Mouse (Mus musculus): Measurements from ENCODE around the gene Atoh8. TPM values are rescaled to one million over a fixed set of nuclear protein-coding genes. Genes with fewer than 3 reads are reported as not detected.

Gene Atoh8
- polyA plus RNA-seq, 1 experiment from 2014 or later = 3.1 TPM

- WGBS = 64% methylated on average over 9 of the region's 9 CpGs
- H3K9ac ChIP-seq (ENCODE audit: low read depth, low read length) = no peak overlapping the region
- peaks cover 5% of the 10 kb centered on the region; the same call in 1 of the 2 replicates for H3K4me1 ChIP-seq (replicated peaks; ENCODE audit: control insufficient read depth, insufficient read depth, low read length)
- H3K9me3 ChIP-seq (ENCODE audit: control insufficient read depth, low read length) = no peaks in the 10 kb centered on the region
- ATAC-seq (replicated peaks; ENCODE audit: low FRiP score) (no peak), DNase-seq (ENCODE audit: low spot score) (no peak)
- no peak overlapping the region for H3K4me3 ChIP-seq (ENCODE audit: low read depth, low read length)
- peaks cover 50% of the 10 kb centered on the region for H3K27me3 ChIP-seq (replicated peaks; ENCODE audit: control insufficient read depth, insufficient read depth, low read length)
- H3K4me2 ChIP-seq = no peak overlapping the region
- no peaks in the 10 kb centered on the region for H3K36me3 ChIP-seq (ENCODE audit: control insufficient read depth, insufficient read depth, low read length)
- no peak overlapping the region for H3K27ac ChIP-seq (ENCODE audit: low read depth, low read length)
These were observed 7.6 kb downstream of the Atoh8 start for GRCm38 (mm10) chr6:72227665-72228265.

DNA sequence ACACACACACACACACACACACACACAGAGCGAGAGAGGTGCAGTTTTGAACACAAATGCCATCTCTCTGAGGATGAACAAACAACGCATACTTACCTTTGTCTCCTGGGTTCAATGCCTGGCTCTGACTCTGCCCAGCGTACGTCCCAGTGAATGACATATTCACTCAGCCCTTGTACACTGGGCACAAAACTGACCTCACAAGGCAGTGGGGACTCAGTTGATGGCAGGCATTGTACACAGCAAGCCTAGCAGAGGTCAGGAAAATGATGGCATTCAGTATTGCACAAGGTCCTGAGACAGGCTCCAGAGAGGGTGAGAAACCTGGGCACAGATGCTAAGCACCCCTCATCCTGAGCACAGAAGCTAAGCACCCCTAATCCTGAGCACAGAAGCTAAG is 8.4 kb downstream of the Atoh8 start:
- Histone ChIP-seq H3K9ac (ENCODE audit: low read depth, low read length) (no peak overlapping the region), H3K36me3 (ENCODE audit: control insufficient read depth, insufficient read depth, low read length) (no peaks in the 10 kb centered on the region), H3K4me1 (replicated peaks; ENCODE audit: control insufficient read depth, insufficient read depth, low read length) (peaks cover 12% of the 10 kb centered on the region), H3K27me3 (replicated peaks; ENCODE audit: control insufficient read depth, insufficient read depth, low read length) (peaks cover 50% of the 10 kb centered on the region), H3K4me3 (ENCODE audit: low read depth, low read length) (no peak overlapping the region), H3K4me2 (no peak overlapping the region), H3K27ac (ENCODE audit: low read depth, low read length) (no peak overlapping the region), H3K9me3 (ENCODE audit: control insufficient read depth, low read length) (no peaks in the 10 kb centered on the region)
- DNase-seq (ENCODE audit: low spot score) (no peak), ATAC-seq (replicated peaks; ENCODE audit: low FRiP score) (no peak)
- WGBS = 84% methylated on average over 4 of the region's 4 CpGs

DNA sequence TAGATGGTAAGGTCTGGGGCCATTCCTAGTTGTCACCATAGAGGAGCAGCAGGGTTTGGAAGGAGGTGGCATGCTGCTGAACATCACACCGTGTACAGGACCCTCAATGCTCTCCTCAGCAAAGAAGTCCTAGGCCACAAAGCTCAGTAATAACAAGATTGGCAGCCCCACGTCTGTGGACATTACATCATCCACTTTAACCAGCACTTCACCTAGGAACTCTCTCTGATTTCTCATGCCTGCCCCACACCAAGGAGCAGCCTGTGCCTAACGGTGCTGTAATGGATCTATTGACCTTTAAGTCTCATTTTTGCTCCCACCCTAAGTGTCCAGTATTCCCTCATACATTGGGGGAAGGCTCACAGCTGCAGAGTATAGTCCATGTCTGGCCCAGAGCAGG is 9.7 kb downstream of the Atoh8 start:
- no peak for ATAC-seq (replicated peaks; ENCODE audit: low FRiP score)

DNA sequence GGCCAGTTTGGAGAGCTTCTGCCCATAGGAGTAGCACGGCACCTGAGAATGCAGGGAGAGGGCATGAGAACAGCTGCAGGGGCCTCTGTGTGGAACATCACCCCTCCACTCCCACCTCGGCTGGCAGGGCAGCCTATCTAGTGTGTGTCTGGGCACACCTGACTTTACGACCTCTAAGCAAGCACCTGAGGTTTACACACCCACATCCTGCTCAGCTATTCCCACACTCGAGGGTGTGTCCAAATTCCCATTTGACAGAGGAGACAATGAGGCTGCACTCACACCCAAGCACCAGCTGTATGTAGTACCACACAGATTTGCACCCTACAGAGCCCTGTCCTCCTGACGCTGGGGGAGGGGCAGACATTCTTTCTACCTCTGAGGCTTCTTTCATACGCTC is 11.5 kb downstream of the Atoh8 start:
- no peak overlapping the region for H3K27ac ChIP-seq (ENCODE audit: low read depth, low read length)
- DNase-seq (ENCODE audit: low spot score) (no peak), ATAC-seq (replicated peaks; ENCODE audit: low FRiP score) (no peak)
- H3K4me1 ChIP-seq (replicated peaks; ENCODE audit: control insufficient read depth, insufficient read depth, low read length) = peaks cover 13% of the 10 kb centered on the region
- H3K27me3 ChIP-seq (replicated peaks; ENCODE audit: control insufficient read depth, insufficient read depth, low read length) = peaks cover 45% of the 10 kb centered on the region
- no peak overlapping the region for H3K4me2 ChIP-seq
- no peaks in the 10 kb centered on the region for H3K9me3 ChIP-seq (ENCODE audit: control insufficient read depth, low read length)
- H3K4me3 ChIP-seq (ENCODE audit: low read depth, low read length) = no peak overlapping the region
- H3K36me3 ChIP-seq (ENCODE audit: control insufficient read depth, insufficient read depth, low read length) = no peaks in the 10 kb centered on the region
- H3K9ac ChIP-seq (ENCODE audit: low read depth, low read length) = no peak overlapping the region
- WGBS = 67% methylated on average over 6 of the region's 6 CpGs

More for the DNA sequence above, 9.7 kb downstream of the Atoh8 start:
- peaks cover 46% of the 10 kb centered on the region for H3K27me3 ChIP-seq (replicated peaks; ENCODE audit: control insufficient read depth, insufficient read depth, low read length)
- H3K27ac ChIP-seq (ENCODE audit: low read depth, low read length) = no peak overlapping the region
- no peak overlapping the region for H3K4me2 ChIP-seq
- no peaks in the 10 kb centered on the region for H3K36me3 ChIP-seq (ENCODE audit: control insufficient read depth, insufficient read depth, low read length)
- H3K4me1 ChIP-seq (replicated peaks; ENCODE audit: control insufficient read depth, insufficient read depth, low read length) = peaks cover 13% of the 10 kb centered on the region
- no peak overlapping the region for H3K4me3 ChIP-seq (ENCODE audit: low read depth, low read length)
- H3K9ac ChIP-seq (ENCODE audit: low read depth, low read length) = no peak overlapping the region
- no peaks in the 10 kb centered on the region for H3K9me3 ChIP-seq (ENCODE audit: control insufficient read depth, low read length)
- DNase-seq (ENCODE audit: low spot score) = no peak
- WGBS = 65% methylated on average over 3 of the region's 3 CpGs

- Histone ChIP-seq H3K4me2 (no peak overlapping the region), H3K36me3 (ENCODE audit: control insufficient read depth, insufficient read depth, low read length) (no peaks in the 10 kb centered on the region), H3K4me1 (replicated peaks; ENCODE audit: control insufficient read depth, insufficient read depth, low read length) (peaks cover 13% of the 10 kb centered on the region), H3K4me3 (ENCODE audit: low read depth, low read length) (no peak overlapping the region), H3K9me3 (ENCODE audit: control insufficient read depth, low read length) (no peaks in the 10 kb centered on the region), H3K27me3 (replicated peaks; ENCODE audit: control insufficient read depth, insufficient read depth, low read length) (peaks cover 44% of the 10 kb centered on the region), H3K27ac (ENCODE audit: low read depth, low read length) (no peak overlapping the region), H3K9ac (ENCODE audit: low read depth, low read length) (no peak overlapping the region)
- DNase-seq (ENCODE audit: low spot score) = no peak
- WGBS = 67% methylated on average over 6 of the region's 6 CpGs
- ATAC-seq (replicated peaks; ENCODE audit: low FRiP score) = no peak
These were observed 12.5 kb downstream of the Atoh8 start for GRCm38 (mm10) chr6:72222876-72223275.

DNA sequence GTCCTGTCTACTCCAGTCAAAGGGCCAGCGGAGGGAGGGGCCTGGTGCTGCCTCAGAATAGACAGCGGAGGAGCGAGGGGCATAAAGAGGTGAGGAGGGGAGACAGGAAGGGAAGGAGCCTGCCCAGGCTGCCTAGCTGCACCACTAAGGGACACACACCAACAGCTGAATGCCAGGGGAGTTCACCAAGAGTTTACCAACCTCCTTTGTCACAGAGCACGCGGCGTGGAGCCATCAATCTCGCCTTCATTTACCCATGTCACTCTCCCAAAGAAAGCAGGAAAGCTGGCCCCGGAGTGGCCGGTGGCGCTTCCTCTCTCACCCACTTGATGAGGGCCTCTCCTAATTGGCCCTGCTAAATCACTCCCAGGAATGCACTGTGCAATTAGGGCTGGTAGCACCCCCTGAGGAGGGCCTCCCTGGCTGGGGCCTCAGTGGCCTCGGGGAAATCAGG is 13.1 kb downstream of the Atoh8 start:
- peaks cover 18% of the 10 kb centered on the region for H3K4me1 ChIP-seq (replicated peaks; ENCODE audit: control insufficient read depth, insufficient read depth, low read length)

DNA sequence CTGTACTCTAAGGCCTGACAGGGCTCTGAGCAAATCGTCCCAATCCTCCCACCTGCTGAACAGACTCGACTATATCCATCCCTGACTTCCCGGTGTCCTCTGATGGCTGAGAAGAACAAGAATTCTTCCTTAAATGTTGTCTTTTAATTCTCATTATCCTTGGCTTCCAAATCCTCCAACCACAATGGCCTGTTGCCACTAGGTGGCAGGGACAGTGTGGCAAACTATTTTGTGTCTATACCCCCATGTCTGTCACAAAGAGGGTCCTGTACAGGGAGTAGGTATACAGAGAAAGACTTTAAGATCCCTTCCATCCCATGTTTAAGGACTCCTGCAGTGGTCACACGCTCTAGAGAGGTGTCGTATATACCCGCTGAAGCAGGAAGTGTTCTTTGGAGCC is 14.1 kb downstream of the Atoh8 start:
- Histone ChIP-seq H3K4me2 (no peak overlapping the region), H3K27ac (ENCODE audit: low read depth, low read length) (no peak overlapping the region), H3K36me3 (ENCODE audit: control insufficient read depth, insufficient read depth, low read length) (no peaks in the 10 kb centered on the region), H3K9me3 (ENCODE audit: control insufficient read depth, low read length) (no peaks in the 10 kb centered on the region), H3K9ac (ENCODE audit: low read depth, low read length) (no peak overlapping the region), H3K27me3 (replicated peaks; ENCODE audit: control insufficient read depth, insufficient read depth, low read length) (peaks cover 52% of the 10 kb centered on the region), H3K4me3 (ENCODE audit: low read depth, low read length) (no peak overlapping the region), H3K4me1 (replicated peaks; ENCODE audit: control insufficient read depth, insufficient read depth, low read length) (peaks cover 20% of the 10 kb centered on the region)
- DNase-seq (ENCODE audit: low spot score) = no peak
- no peak for ATAC-seq (replicated peaks; ENCODE audit: low FRiP score)
- 46% methylated on average over 6 of the region's 6 CpGs for WGBS

More for the DNA sequence above, 13.1 kb downstream of the Atoh8 start:
- 3% methylated on average over 11 of the region's 11 CpGs for WGBS
- ATAC-seq (replicated peaks; ENCODE audit: low FRiP score) = no peak
- no peak overlapping the region for H3K9ac ChIP-seq (ENCODE audit: low read depth, low read length)
- H3K27me3 ChIP-seq (replicated peaks; ENCODE audit: control insufficient read depth, insufficient read depth, low read length) = peaks cover 44% of the 10 kb centered on the region
- no peaks in the 10 kb centered on the region for H3K36me3 ChIP-seq (ENCODE audit: control insufficient read depth, insufficient read depth, low read length)
- H3K27ac ChIP-seq (ENCODE audit: low read depth, low read length) = no peak overlapping the region
- H3K9me3 ChIP-seq (ENCODE audit: control insufficient read depth, low read length) = no peaks in the 10 kb centered on the region
- no peak overlapping the region for H3K4me2 ChIP-seq
- no peak overlapping the region for H3K4me3 ChIP-seq (ENCODE audit: low read depth, low read length)
- DNase-seq (ENCODE audit: low spot score) = no peak

- peaks cover 22% of the 10 kb centered on the region for H3K4me1 ChIP-seq (replicated peaks; ENCODE audit: control insufficient read depth, insufficient read depth, low read length)
- H3K36me3 ChIP-seq (ENCODE audit: control insufficient read depth, insufficient read depth, low read length) = no peaks in the 10 kb centered on the region
- H3K27ac ChIP-seq (ENCODE audit: low read depth, low read length) = no peak overlapping the region
- no peak overlapping the region for H3K9ac ChIP-seq (ENCODE audit: low read depth, low read length)
- H3K27me3 ChIP-seq (replicated peaks; ENCODE audit: control insufficient read depth, insufficient read depth, low read length) = peaks cover 52% of the 10 kb centered on the region
- WGBS = 37% methylated on average over 5 of the region's 5 CpGs
- no peak overlapping the region for H3K4me3 ChIP-seq (ENCODE audit: low read depth, low read length)
- H3K4me2 ChIP-seq = no peak overlapping the region
- no peak for ATAC-seq (replicated peaks; ENCODE audit: low FRiP score)
- H3K9me3 ChIP-seq (ENCODE audit: control insufficient read depth, low read length) = no peaks in the 10 kb centered on the region
- DNase-seq (ENCODE audit: low spot score) = no peak
These were observed 15.8 kb downstream of the Atoh8 start for GRCm38 (mm10) chr6:72219549-72219948.

DNA sequence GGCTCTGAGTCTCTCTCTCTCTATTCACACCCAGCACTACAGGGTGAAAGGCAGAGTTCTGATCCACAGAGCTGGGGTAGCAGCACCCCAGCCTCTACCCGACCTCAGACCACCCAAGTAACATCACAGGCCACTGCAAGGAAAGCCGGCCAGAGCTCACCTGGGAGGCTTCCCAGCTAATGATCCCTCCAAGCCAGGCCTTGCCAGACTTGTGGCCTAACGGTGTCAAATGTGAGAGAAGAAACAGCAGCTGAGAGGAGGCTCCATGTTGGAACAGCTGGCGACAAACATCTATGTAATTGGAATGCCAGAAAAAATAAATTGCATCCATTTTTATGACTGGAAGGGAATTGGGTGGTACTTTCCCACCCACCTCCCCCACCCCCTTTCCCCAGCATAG is 17.1 kb downstream of the Atoh8 start:
- ATAC-seq (replicated peaks; ENCODE audit: low FRiP score) = no peak
- Histone ChIP-seq H3K4me1 (replicated peaks; ENCODE audit: control insufficient read depth, insufficient read depth, low read length) (peaks cover 22% of the 10 kb centered on the region), H3K9me3 (ENCODE audit: control insufficient read depth, low read length) (no peaks in the 10 kb centered on the region), H3K4me3 (ENCODE audit: low read depth, low read length) (no peak overlapping the region), H3K27ac (ENCODE audit: low read depth, low read length) (no peak overlapping the region), H3K36me3 (ENCODE audit: control insufficient read depth, insufficient read depth, low read length) (no peaks in the 10 kb centered on the region), H3K27me3 (replicated peaks; ENCODE audit: control insufficient read depth, insufficient read depth, low read length) (peaks cover 44% of the 10 kb centered on the region), H3K9ac (ENCODE audit: low read depth, low read length) (no peak overlapping the region), H3K4me2 (no peak overlapping the region)
- WGBS = 50% methylated on average over 4 of the region's 4 CpGs
- DNase-seq (ENCODE audit: low spot score) = no peak
